Mouse (Mus musculus) embryonic facial prominence, embryonic 14.5 days (tissue): ENCODE data around the gene Col20a1. TPM values are rescaled to one million over a fixed set of nuclear protein-coding genes. Genes with fewer than 3 reads are reported as not detected.

Experiments used
- ATAC-seq: fragments of 200-750 bp; cut with Nextera tagmentation; 2 replicates; pipeline ENCODE4 v1.8.0; 2017; ENCODE audit warnings: low read depth, moderate number of reproducible peaks, moderate TSS enrichment
- DNase-seq: peaks from one replicate; pipeline ENCODE4 v3.0.0-alpha.2; 2015; ENCODE audit warnings: low spot score
- H3K27ac ChIP-seq: fragments of 300-500 bp; sonication (generic); replicated peaks from 2 replicates; pipeline ENCODE4 v1.5.1; 2014; ENCODE audit warnings: low read depth, mild to moderate bottlenecking, low read length, moderate library complexity
- H3K27me3 ChIP-seq: fragments of 300-500 bp; sonication (generic); replicated peaks from 2 replicates; pipeline ENCODE4 v1.6.1; 2014; ENCODE audit warnings: low read length; ENCODE audit not compliant: control insufficient read depth, insufficient read depth
- H3K36me3 ChIP-seq: fragments of 300-500 bp; sonication (generic); 2 replicates; pipeline ENCODE4 v1.6.1; 2014; ENCODE audit warnings: low read length, mixed read lengths; ENCODE audit not compliant: control insufficient read depth, insufficient read depth
- H3K4me1 ChIP-seq: fragments of 300-500 bp; sonication (generic); 2 replicates; pipeline ENCODE4 v1.6.1; 2014; ENCODE audit warnings: antibody characterized with exemption, low read length; ENCODE audit not compliant: control insufficient read depth, insufficient read depth
- H3K4me2 ChIP-seq: fragments of 300-500 bp; sonication (generic); 2 replicates; pipeline ENCODE4 v1.6.1; 2014; ENCODE audit warnings: low read depth, mild to moderate bottlenecking, low read length, moderate library complexity, mixed read lengths
- H3K4me3 ChIP-seq: fragments of 300-500 bp; sonication (generic); 2 replicates; pipeline ENCODE4 v1.5.1; 2014; ENCODE audit warnings: low read depth, mild to moderate bottlenecking, low read length
- H3K9ac ChIP-seq: fragments of 300-500 bp; sonication (generic); 2 replicates; pipeline ENCODE4 v1.6.1; 2014; ENCODE audit warnings: low read depth, mild to moderate bottlenecking, low read length, moderate library complexity, mixed read lengths
- H3K9me3 ChIP-seq: fragments of 300-500 bp; sonication (generic); 2 replicates; pipeline ENCODE4 v1.6.1; 2016; ENCODE audit warnings: low read length; ENCODE audit not compliant: control insufficient read depth
- WGBS: fragments of 180-500 bp; shearing (Covaris S2); extraction: QIAGEN DNeasy Blood & Tissue Kit; methylation state at CpG from one replicate; pipeline ENCODE4 v1.1.7; 2014; 5-methylcytosine and 5-hydroxymethylcytosine counted together
- polyA plus RNA-seq: library from polyadenylated mRNA; unstranded; fragments of >200 nt; fragmentation: Nextera tagmentation; extraction: Ambion mirVana; gene quantifications from 2 replicates; pipeline ENCODE4 v1.2.1, GENCODE M21; 2014

Gene Col20a1
- polyA plus RNA-seq, 1 experiment from 2014 or later = 2.5 TPM

DNA sequence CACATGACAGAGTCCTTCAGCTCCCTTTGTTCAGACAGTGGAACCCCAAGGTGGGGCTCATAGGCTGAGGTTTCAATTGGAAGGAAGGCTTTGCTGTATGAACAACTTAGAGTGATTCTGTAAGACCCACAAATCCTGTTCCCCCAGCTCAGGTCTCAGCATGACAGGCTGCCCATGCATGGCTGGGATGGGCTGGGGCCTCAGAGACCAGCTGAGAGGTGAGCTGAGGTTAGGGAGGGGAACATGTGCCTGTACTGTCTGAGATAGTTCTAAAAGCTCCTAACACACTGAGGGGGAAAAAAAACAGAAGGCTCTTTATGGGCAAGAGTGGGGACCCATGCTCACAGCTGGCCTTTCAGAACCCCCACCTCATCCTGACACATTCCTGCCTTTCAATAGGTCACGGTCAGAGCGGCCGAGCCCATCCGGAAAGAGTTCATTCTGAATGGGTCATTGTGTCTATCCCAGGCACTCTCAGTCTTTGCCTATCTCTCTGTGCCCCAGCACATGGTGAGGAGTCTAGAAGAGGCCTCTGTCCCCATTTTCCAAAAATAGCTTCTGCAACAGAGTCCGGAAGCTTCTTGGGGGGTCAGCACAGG lies 1.2 kb downstream of the Col20a1 start:
- Histone ChIP-seq H3K4me2 (no peak overlapping the region), H3K27ac (peak overlapping the region; percentile 25; the same call in 1 of the 2 replicates), H3K36me3 (no peaks in the 10 kb centered on the region; the same call in 1 of the 2 replicates), H3K9me3 (no peaks in the 10 kb centered on the region), H3K27me3 (no peaks in the 10 kb centered on the region), H3K4me3 (no peak overlapping the region), H3K9ac (no peak overlapping the region), H3K4me1 (0 out of 2 replicates have a peak, but pooled peaks cover 9% of the 10 kb centered on the region)
- DNase-seq (peak; percentile 39), ATAC-seq (peak; percentile 35)
- 23% methylated on average over 5 of the region's 5 CpGs for WGBS

DNA sequence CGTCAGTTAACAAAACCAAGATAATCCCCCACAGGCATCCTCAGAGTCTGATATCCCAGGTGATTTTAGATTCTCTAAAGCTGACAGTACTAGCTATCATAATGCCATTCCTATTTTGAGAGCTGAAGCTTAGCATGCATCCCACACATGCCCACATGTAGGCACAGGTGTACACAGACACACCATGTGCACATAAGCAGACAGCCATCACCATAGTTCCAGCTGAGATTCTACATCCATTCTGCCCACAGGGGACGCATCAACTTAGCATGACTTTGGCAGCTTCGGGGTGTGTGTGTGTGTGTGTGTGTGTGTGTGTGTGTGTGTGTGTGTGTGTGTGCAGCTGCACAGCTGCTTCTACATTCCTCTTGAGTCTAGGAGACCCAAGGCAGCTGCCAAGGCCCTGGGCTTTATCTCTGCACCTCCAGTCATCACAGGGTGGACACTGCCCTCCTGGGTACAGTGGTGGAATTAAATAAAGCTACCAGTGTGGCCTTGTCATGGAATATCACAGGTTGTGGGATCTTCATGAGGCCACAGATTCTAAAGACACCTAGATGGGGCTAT lies 2.1 kb downstream of the Col20a1 start:
- no peaks in the 10 kb centered on the region for H3K27me3 ChIP-seq
- 69% methylated on average over 3 of the region's 3 CpGs for WGBS
- H3K9me3 ChIP-seq = no peaks in the 10 kb centered on the region
- H3K9ac ChIP-seq = no peak overlapping the region
- no peaks in the 10 kb centered on the region for H3K36me3 ChIP-seq
- no peak overlapping the region for H3K4me3 ChIP-seq
- ATAC-seq (no peak), DNase-seq (peak; percentile 19)
- 0 out of 2 replicates have a peak, but pooled peaks cover 9% of the 10 kb centered on the region for H3K4me1 ChIP-seq
- no peak overlapping the region for H3K4me2 ChIP-seq
- H3K27ac ChIP-seq = no peak overlapping the region

DNA sequence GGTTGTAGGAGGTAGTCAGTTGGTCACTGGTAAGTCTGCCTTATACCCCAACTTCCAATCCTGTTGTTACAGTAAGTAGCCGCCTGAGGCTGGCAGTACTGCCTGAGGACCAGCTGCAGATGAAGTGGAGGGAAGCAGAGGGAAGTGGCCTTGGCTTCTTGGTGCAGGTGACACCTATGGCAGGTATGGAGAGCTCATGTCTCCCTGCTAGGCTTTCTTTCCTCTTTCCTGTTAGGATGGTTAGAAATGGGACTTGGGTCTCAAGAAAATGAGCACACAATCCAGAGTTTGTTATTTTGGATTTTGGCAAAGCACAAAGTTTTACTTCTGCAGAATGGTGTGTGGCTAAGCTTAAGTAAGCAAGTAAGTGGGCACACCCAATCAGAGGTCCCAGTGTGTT lies 2.6 kb downstream of the Col20a1 start:
- ATAC-seq (no peak), DNase-seq (no peak)
- H3K27ac ChIP-seq = no peak overlapping the region
- no peaks in the 10 kb centered on the region for H3K27me3 ChIP-seq
- no peak overlapping the region for H3K9ac ChIP-seq
- H3K4me2 ChIP-seq = no peak overlapping the region
- 92% methylated on average over 1 of the region's 1 CpGs for WGBS
- no peak overlapping the region for H3K4me3 ChIP-seq
- H3K4me1 ChIP-seq = 0 out of 2 replicates have a peak, but pooled peaks cover 9% of the 10 kb centered on the region
- no peaks in the 10 kb centered on the region for H3K9me3 ChIP-seq
- no peaks in the 10 kb centered on the region for H3K36me3 ChIP-seq

DNA sequence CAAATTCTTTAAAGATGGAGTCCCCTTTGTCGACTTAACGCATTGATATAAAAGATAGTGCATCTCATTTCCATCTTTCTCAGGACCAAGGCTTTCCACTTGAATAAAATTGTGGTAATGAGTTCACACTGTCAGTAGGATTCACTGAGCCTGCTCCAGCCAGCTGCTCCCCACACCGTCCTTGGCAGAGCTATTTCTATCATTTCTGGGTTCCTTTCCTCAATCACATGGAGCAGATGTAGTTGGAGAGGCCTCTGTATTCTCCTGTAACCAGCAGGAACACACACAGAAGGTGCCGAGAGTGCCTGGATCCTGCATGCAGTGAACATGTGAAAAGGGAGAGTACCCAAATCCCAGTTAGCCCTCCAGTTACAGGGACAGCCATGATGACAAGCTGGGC lies 4.0 kb downstream of the Col20a1 start:
- Histone ChIP-seq H3K4me3 (no peak overlapping the region), H3K27me3 (no peaks in the 10 kb centered on the region), H3K9ac (no peak overlapping the region), H3K4me1 (0 out of 2 replicates have a peak, but pooled peaks cover 9% of the 10 kb centered on the region), H3K4me2 (no peak overlapping the region), H3K36me3 (no peaks in the 10 kb centered on the region), H3K27ac (no peak overlapping the region), H3K9me3 (no peaks in the 10 kb centered on the region)
- DNase-seq = no peak
- 69% methylated on average over 4 of the region's 4 CpGs for WGBS
- no peak for ATAC-seq

DNA sequence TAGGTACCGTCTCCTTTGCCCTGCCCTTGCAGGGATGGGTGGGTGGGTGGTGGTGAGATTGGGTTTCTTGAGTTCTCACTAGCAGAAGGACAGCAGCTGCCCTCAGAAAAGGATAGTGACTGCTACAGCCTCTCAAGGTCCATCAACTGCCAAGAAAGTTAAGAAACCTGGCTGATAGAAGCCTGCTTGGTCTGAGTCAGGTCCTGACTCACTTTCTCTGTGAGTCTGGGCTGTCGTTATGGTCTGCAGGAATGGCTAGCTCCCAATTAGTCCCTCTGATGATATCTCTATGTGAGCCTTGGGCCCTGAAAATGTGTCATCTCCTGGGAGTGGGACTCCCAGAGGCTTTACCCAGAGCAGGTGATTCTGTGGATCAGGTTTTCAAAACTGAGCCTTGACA lies 8.0 kb downstream of the Col20a1 start:
- H3K4me2 ChIP-seq = no peak overlapping the region
- H3K9ac ChIP-seq = no peak overlapping the region
- H3K9me3 ChIP-seq = no peaks in the 10 kb centered on the region
- H3K4me1 ChIP-seq = no peaks in the 10 kb centered on the region
- no peak overlapping the region for H3K4me3 ChIP-seq
- no peak for DNase-seq
- 60% methylated on average over 2 of the region's 2 CpGs for WGBS
- no peak for ATAC-seq
- H3K27me3 ChIP-seq = no peaks in the 10 kb centered on the region
- no peaks in the 10 kb centered on the region for H3K36me3 ChIP-seq
- H3K27ac ChIP-seq = no peak overlapping the region

DNA sequence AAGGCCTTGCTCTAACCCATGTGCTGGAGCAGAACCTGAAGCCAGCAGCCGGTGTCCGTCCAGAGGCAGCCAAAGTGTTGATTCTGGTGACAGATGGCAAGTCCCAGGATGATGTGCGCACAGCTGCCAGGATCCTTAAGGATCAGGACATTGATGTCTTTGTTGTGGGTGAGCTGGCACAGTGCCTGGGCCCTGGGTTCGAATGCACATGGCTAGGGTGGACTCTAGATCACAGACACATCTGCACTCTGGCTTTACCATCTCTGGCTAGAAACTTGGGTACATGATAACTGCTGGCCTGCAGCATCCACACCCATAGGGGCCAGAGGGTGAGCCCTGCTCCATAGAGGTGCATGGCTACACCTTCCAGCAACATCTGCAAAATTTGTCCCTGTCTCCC lies 9.1 kb downstream of the Col20a1 start:
- 71% methylated on average over 4 of the region's 4 CpGs for WGBS
- H3K36me3 ChIP-seq = no peaks in the 10 kb centered on the region

DNA sequence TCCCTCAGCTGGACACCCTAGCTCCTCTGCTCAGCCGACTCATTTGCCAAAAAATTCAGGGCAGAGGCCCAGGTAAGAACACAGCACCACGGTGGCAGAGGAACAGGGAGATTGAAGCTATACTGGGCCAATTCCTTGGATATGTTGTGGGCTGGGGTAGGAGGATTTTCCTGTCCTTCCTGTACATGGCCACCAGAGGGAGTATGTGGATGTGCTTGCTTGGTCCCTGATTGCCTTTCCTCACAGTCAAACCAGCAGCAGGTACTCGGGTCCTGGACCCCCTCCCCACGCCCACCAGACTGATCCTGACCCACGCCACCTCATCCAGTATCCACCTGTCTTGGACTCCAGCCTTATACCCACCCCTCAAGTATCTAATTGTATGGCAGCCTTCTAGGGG lies 10.1 kb downstream of the Col20a1 start:
- peak; percentile 39 for DNase-seq
- Histone ChIP-seq H3K36me3 (no peaks in the 10 kb centered on the region), H3K4me3 (no peak overlapping the region), H3K4me2 (no peak overlapping the region), H3K4me1 (no peaks in the 10 kb centered on the region), H3K9ac (no peak overlapping the region; the same call in 1 of the 2 replicates), H3K27me3 (no peaks in the 10 kb centered on the region), H3K9me3 (no peaks in the 10 kb centered on the region), H3K27ac (no peak overlapping the region)
- peak; percentile 36 for ATAC-seq
- 22% methylated on average over 5 of the region's 5 CpGs for WGBS

More for the DNA sequence above, 9.1 kb downstream of the Col20a1 start:
- Histone ChIP-seq H3K9ac (no peak overlapping the region), H3K9me3 (no peaks in the 10 kb centered on the region), H3K4me1 (no peaks in the 10 kb centered on the region), H3K4me3 (no peak overlapping the region), H3K27ac (no peak overlapping the region), H3K27me3 (no peaks in the 10 kb centered on the region), H3K4me2 (no peak overlapping the region)
- ATAC-seq (no peak), DNase-seq (no peak)

DNA sequence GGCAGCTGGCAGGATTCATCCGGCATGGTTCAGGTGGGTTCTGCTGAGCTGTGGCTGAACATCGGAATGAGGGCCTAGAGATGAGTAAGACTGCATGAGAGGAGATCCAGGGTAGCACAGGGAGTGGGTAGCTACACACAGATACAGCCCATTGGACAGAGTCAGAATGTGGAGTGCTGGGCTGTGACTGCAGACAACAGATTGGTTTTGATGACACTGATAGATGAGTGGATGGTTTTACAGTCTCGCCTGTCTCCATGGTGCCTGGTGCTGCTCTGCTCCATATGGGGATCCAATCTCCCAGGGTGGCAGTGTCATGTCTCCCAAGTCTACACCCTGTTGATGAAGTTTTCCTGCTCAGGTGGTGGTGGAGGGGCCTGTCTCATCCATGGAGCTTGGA lies 10.6 kb downstream of the Col20a1 start:
- Histone ChIP-seq H3K9me3 (no peaks in the 10 kb centered on the region), H3K4me3 (no peak overlapping the region), H3K4me1 (no peaks in the 10 kb centered on the region), H3K4me2 (no peak overlapping the region), H3K27ac (no peak overlapping the region), H3K9ac (no peak overlapping the region; the same call in 1 of the 2 replicates), H3K36me3 (no peaks in the 10 kb centered on the region), H3K27me3 (no peaks in the 10 kb centered on the region)
- DNase-seq = no peak
- no peak for ATAC-seq
- WGBS = 49% methylated on average over 3 of the region's 3 CpGs

DNA sequence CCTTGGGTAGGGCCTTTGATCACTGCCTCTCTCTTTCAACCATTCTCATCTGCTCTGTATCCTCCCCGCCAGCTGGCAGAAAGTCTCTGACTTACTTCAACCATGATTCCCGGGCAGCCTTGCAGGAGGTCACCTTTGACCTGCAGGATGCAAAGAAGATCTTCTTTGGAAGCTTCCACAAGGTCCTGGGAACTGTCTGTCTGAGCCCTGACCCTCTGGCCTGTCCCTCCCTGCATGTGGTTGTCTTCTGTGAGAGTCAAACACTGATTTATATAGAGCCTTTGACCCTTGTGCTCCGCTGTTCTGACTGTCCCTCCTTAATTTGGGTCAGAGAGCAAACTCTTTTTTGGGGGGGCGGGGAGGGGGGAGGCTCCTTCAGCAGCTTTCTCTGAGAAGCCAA lies 20.7 kb downstream of the Col20a1 start:
- no peak overlapping the region for H3K4me3 ChIP-seq
- no peaks in the 10 kb centered on the region for H3K4me1 ChIP-seq
- H3K27me3 ChIP-seq = no peaks in the 10 kb centered on the region
- no peak for ATAC-seq
- 47% methylated on average over 4 of the region's 4 CpGs for WGBS
- H3K4me2 ChIP-seq = no peak overlapping the region
- no peak for DNase-seq
- H3K9ac ChIP-seq = no peak overlapping the region
- H3K27ac ChIP-seq = no peak overlapping the region
- H3K9me3 ChIP-seq = no peaks in the 10 kb centered on the region
- no peaks in the 10 kb centered on the region for H3K36me3 ChIP-seq
